In genomic region chr11:95508211-95508926, GRCm38 (mm10) we compare ENCODE assay signal across 14 mouse cellular contexts. TPM values are rescaled to one million over a fixed set of nuclear protein-coding genes. Genes with fewer than 3 reads are reported as not detected.
A peak's percentile ranks its signal among the peaks of the same experiment; 100 is the strongest.
DNase-seq lines count a peak whose midpoint lies in the region; ATAC-seq lines count a peak whose summit lies in the region.
"Had no signal": no experiment of that assay in that cellular context is flagged by ENCODE, and none has a peak within 500 bp of the region (broad histone marks: within the 10 kb centered on the region; RNA-seq: fewer than 3 reads in every experiment).

No protein-coding gene starts in this region.

- DNase-seq in embryonic facial prominence, embryonic 10.5 days (ENCODE audit: low spot score), result no peak
- DNase-seq in kidney, postnatal 14 days, result peak; percentile 30
- DNase-seq in kidney, adult 9 months, result no peak
- DNase-seq in lung, postnatal 36 days, result peak; percentile 32
- no peak for DNase-seq in adrenal gland, postnatal 4 days (ENCODE audit: low spot score in 2 of 2)
- no peak for DNase-seq in spleen, adult 12 weeks (ENCODE audit: low spot score)
- DNase-seq: B cell, adult 2 months; cerebellum, postnatal 36 days; liver had no signal

- H3K36me3 ChIP-seq in embryonic facial prominence, embryonic 13.5 days, result no peaks in the 10 kb centered on the region
- H3K36me3 ChIP-seq in embryonic facial prominence, embryonic 10.5 days (replicated peaks), result no peaks in the 10 kb centered on the region
- H3K36me3 ChIP-seq: neural tube, embryonic 12.5 days had no signal

- no peaks in the 10 kb centered on the region for H3K9me3 ChIP-seq in embryonic facial prominence, embryonic 13.5 days
- H3K9me3 ChIP-seq in embryonic facial prominence, embryonic 10.5 days, result no peaks in the 10 kb centered on the region
- H3K9me3 ChIP-seq: neural tube, embryonic 12.5 days had no signal

- peak overlapping the region; percentile 24; the same call in 1 of the 2 replicates for H3K4me2 ChIP-seq in embryonic facial prominence, embryonic 13.5 days
- H3K4me2 ChIP-seq: hindbrain, embryonic 14.5 days; neural tube, embryonic 12.5 days had no signal

- no peak overlapping the region for H3K4me3 ChIP-seq in embryonic facial prominence, embryonic 13.5 days
- H3K4me3 ChIP-seq in embryonic facial prominence, embryonic 10.5 days, result no peak overlapping the region
- H3K4me3 ChIP-seq in brown adipose tissue, adult 24 weeks (ENCODE audit: insufficient read depth, low read depth, low read length), result peak overlapping the region; percentile 36; the same call in 1 of the 2 replicates
- H3K4me3 ChIP-seq: erythroblast, embryonic 14.5 days; neural tube, embryonic 12.5 days had no signal

- H3K27me3 ChIP-seq in embryonic facial prominence, embryonic 13.5 days, result peaks cover 23% of the 10 kb centered on the region
- peaks cover 65% of the 10 kb centered on the region for H3K27me3 ChIP-seq in embryonic facial prominence, embryonic 10.5 days (replicated peaks; ENCODE audit: low read depth, poor library complexity, severe bottlenecking)

- H3K9ac ChIP-seq in embryonic facial prominence, embryonic 13.5 days, result no peak overlapping the region
- H3K9ac ChIP-seq: hindbrain, embryonic 14.5 days; neural tube, embryonic 12.5 days had no signal

- ATAC-seq in embryonic facial prominence, embryonic 13.5 days (ENCODE audit: insufficient number of reproducible peaks, insufficient read depth, low FRiP score, low TSS enrichment, low read depth), result no peak

- H3K27ac ChIP-seq in embryonic facial prominence, embryonic 13.5 days, result no peak overlapping the region
- H3K27ac ChIP-seq in embryonic facial prominence, embryonic 10.5 days (replicated peaks), result no peak overlapping the region
- H3K27ac ChIP-seq in brown adipose tissue, adult 24 weeks (replicated peaks; ENCODE audit: low read depth, low read length), result no peak overlapping the region
- H3K27ac ChIP-seq: hindbrain, embryonic 14.5 days; neural tube, embryonic 12.5 days had no signal

- H3K4me1 ChIP-seq in embryonic facial prominence, embryonic 13.5 days, result peaks cover 27% of the 10 kb centered on the region
- H3K4me1 ChIP-seq in embryonic facial prominence, embryonic 10.5 days, result peaks cover 30% of the 10 kb centered on the region
- no peaks in the 10 kb centered on the region for H3K4me1 ChIP-seq in brown adipose tissue, adult 24 weeks (ENCODE audit: control insufficient read depth, insufficient read depth, insufficient read length, low read length)

- WGBS in embryonic facial prominence, embryonic 13.5 days, result 42% methylated on average over 13 of the region's 13 CpGs
- 59% methylated on average over 13 of the region's 13 CpGs for WGBS in embryonic facial prominence, embryonic 10.5 days

RNA-seq across cellular contexts. Expression of gene Nxph3, which starts 6.0 kb away (rescaled TPM):
- polyA plus RNA-seq in embryonic facial prominence, embryonic 13.5 days (2015; fragmentation: Nextera tagmentation; extraction: Ambion mirVana), result 1.6 and 2.2 TPM in 2 replicates
- polyA plus RNA-seq in embryonic facial prominence, embryonic 10.5 days (2016; fragmentation: Nextera tagmentation; extraction: Ambion mirVana), result 0.50 and 0.54 TPM in 2 replicates
- not detected in 2 replicates for polyA plus RNA-seq in brown adipose tissue, adult 24 weeks (2012; ENCODE audit: insufficient read depth, insufficient read length, missing spikeins)
- 1 to 10 TPM; 2.2 to 3.2 TPM for total RNA-seq in adrenal gland, postnatal 4 days (2021)
- polyA plus RNA-seq: erythroblast, embryonic 14.5 days had no signal

Comparison
In these comparisons a context has a peak if more than half of its experiments do, and no peak if none do; other contexts are left out.
1. DNase-seq: peak in kidney, postnatal 14 days (single experiment) and lung, postnatal 36 days (single experiment); none in embryonic facial prominence, embryonic 10.5 days (single experiment), kidney, adult 9 months (single experiment), adrenal gland, postnatal 4 days (0 of 2) and spleen, adult 12 weeks (single experiment).